Mouse (Mus musculus): ENCODE measurements around the gene Igsf21.
A peak's percentile ranks its signal among the peaks of the same experiment; 100 is the strongest.

Gene Igsf21

GRCm38 (mm10) chr4:140047807-140048362 lies 198.7 kb downstream of the Igsf21 start:
- no peak for DNase-seq (ENCODE audit: low spot score)

- no peak for DNase-seq (ENCODE audit: low spot score)
Observed at GRCm38 (mm10) chr4:140043953-140044352, 202.6 kb downstream of the Igsf21 start.

DNA sequence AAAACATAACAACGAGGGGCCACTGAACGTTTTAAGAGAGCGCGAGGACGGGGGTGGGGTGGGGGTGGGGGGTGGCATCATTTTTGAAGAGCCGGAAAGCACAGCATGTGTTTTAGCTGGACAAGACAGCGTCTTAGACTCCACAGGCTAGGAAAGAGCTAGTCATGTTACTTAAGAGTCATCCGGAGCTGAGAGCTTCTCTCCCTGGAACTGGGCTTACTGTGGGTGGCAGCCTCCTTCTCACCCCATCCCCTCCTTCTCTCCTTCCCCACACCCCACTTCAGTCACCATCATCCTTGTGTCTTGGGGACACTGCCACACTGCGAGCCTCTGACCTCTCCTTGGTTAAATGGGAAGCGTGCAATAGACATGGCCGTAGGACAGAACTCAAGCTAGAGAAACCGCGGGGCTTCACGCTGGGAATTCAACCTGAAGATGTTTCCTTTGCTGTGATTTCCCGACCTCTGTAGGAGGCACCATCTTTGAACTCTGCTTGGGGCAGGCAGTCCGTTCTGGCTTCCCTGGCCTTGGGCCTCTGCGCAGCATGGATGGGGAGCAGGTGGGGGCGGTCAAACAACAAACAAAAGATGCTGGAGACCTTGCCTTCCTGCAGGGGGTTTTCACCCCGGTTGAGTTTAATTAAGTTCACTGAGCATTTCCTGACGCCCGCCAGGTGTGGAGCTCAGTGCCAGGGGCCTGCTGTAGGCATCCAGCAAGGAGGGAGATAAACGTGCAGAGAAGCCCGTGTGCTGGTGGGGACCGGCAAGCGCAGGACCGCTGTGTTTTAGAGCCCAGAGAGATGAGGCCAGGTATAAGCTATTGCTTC lies 207.8 kb downstream of the Igsf21 start:
- DNase-seq (ENCODE audit: low spot score), result no peak

DNA sequence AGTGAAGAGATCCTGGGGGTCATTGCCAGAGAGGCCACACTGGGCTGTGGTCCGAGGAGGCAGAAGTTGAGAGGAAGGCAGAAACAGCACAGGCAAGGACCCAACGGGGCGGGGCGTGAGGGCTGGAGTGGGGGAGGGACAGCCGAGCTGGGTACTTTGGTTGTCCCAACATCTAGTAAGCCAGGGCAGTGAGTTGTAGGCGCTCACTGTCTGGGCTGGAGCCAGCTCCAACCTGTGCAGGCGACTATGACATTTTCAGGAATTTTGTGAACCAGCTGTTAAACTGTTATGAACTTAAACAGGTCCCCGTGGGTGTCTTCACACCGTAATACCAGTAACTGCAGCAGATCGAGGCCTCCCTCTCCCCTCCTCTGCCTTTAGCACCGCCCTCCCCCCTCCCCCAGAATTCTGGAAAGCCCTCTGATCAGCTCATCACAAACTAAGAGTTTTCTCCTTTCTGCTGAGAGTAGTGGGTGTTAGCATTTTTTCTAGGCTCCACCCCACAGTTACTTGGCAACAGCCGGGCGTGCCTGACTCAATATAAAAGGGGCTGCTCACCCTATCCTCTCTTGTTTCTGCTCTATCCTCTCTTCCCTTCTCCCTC lies 208.7 kb downstream of the Igsf21 start:
- peak; percentile 68 for DNase-seq (ENCODE audit: low spot score)

- no peak for DNase-seq (ENCODE audit: low spot score)
Observed at GRCm38 (mm10) chr4:140035232-140035631, 211.4 kb downstream of the Igsf21 start.

DNA sequence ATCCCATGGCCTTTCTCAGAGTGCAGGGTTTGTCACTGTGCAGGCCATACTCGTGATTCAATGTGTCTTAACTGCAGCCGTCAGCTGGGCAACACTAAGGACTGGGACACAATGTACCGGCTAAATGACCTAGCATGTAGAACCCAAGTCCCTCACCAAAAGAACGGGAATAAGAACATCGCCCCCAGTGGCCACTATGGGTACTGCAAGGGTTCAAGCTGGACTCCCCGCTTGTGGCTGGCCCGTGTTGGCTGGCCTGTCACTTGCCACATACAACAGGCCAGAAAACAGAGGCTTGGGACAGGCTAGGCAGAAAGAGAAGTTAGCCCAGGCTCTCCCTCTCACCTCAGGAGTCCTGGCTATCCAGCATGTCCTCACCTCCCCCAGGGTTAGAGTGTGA lies 213.2 kb downstream of the Igsf21 start:
- DNase-seq (ENCODE audit: low spot score), result peak; percentile 81

- peak; percentile 75 for DNase-seq (ENCODE audit: low spot score)
Observed at GRCm38 (mm10) chr4:140030415-140030814, 216.2 kb downstream of the Igsf21 start.

GRCm38 (mm10) chr4:140030040-140030386 lies 216.6 kb downstream of the Igsf21 start:
- peak; percentile 42 for DNase-seq (ENCODE audit: low spot score)

GRCm38 (mm10) chr4:140029324-140030039 lies 217.1 kb downstream of the Igsf21 start:
- DNase-seq (ENCODE audit: low spot score), result peak; percentile 35

GRCm38 (mm10) chr4:140023833-140024232 lies 222.8 kb downstream of the Igsf21 start:
- DNase-seq (ENCODE audit: low spot score), result no peak

GRCm38 (mm10) chr4:140015916-140016315 lies 230.7 kb downstream of the Igsf21 start:
- DNase-seq (ENCODE audit: low spot score), result no peak

DNA sequence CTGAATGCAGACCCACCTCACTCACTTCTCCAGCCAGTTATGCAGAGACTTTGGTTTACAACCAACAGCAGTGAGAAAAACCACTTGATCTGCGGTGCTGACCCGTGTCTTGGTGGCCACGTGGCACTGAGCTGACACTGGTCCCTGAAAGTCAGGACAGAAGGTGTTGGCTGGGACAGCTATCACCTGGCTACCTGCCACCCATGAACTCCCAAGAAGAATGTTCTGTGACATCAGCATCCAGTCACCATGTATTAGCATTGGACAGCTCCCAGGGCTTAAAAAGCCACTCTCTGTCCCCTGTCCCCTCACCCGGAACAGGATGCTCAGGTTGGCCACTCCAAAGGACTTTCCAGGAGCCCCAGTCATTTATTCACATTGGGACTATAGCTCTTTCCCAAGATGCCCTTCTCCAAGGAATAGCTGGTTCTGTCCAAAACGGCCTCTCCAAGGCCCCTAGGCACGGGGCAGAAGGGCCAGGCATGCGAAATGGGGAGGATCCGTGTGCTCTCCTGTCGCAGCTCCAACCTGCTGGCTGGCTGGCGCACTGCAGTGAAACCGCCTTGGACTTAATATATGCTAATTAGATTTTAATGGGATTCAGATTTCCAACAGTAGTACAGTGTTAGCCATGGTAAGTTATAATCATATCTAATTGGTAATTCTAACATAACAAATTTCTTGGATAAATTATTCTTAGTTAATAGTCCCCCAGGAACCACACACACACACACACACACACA lies 235.7 kb downstream of the Igsf21 start:
- DNase-seq (ENCODE audit: low spot score), result no peak

- peak; percentile 52 for DNase-seq (ENCODE audit: low spot score)
Observed at GRCm38 (mm10) chr4:140004932-140005331, 241.7 kb downstream of the Igsf21 start.

DNA sequence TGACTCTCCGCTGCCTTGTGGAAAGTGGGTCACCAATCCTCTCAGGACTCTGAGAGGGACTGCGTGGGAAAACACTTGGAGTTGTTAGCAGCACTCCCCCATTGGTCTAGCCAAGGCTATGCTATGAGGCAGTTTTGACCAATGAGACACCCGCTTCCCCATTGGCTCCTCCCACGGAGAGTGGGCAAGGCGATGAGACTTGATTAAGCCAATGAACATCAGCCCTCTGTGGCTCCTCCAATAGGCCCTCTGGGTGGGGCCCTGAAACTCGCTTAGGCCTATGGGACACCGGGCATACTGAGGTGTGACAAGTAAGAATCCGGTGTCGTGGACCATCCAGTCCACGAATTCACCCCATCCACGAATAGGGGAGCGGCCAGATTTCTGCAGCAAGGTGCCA lies 242.4 kb downstream of the Igsf21 start:
- DNase-seq (ENCODE audit: low spot score), result peak; percentile 82

DNA sequence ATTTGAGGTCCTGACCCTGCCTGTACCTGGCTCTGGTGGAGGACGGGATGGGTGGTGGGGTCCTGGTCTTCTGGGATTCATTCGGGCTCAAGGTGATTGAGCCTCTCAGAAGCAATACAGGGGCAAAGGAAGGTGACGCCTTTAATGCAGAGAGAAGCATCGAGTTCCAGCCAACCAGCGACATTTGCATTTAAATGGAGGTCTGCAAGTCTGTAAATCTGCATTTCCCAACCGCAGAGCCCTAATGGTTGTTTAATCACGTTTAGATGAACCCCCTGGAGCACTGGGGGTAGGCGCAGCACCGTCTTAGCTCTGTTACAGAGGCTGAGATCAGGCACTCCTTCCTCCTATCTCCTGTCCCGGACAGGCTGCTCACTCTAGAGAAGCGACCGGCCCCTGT lies 244.5 kb downstream of the Igsf21 start:
- DNase-seq (ENCODE audit: low spot score), result no peak

- DNase-seq (ENCODE audit: low spot score), result no peak
Observed at GRCm38 (mm10) chr4:140000911-140001310, 245.7 kb downstream of the Igsf21 start.

GRCm38 (mm10) chr4:139999033-139999432 lies 247.6 kb downstream of the Igsf21 start:
- DNase-seq (ENCODE audit: low spot score), result no peak

- DNase-seq (ENCODE audit: low spot score), result no peak
Observed at GRCm38 (mm10) chr4:139995659-139996058, 250.9 kb downstream of the Igsf21 start.

DNA sequence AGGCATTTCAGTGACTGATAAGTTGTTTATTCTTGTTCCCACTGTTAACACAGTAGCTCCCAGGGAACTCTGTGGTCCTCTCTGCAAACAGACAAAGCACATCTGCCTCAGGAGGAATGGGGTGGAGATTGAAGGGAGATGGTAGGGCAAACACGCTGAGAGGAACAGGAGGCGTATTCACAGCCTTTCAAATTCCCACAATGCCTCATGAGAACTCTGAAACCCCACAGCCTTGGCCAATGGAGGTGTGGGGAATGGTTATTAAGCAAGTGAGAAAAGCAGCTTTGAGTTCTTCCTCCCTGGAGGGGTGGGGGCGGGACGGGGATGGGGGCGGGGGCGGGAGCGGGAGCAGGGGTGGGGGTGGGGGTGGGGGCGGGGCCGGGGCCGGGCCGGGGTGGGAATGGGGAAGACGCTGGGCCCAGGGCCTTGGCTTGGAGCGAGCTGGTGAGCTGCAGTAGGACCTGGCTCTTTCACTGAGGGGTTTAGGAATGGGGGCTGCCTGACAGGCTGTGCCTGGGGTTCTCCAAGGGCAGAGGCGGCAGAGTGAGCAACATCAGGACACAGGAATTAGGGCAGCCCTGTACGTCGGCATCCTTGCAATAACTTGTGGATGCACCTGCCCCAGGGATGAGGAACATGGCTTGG lies 253.4 kb downstream of the Igsf21 start:
- DNase-seq (ENCODE audit: low spot score), result peak; percentile 81

- no peak for DNase-seq (ENCODE audit: low spot score)
Observed at GRCm38 (mm10) chr4:139986913-139987312, 259.7 kb downstream of the Igsf21 start.

DNA sequence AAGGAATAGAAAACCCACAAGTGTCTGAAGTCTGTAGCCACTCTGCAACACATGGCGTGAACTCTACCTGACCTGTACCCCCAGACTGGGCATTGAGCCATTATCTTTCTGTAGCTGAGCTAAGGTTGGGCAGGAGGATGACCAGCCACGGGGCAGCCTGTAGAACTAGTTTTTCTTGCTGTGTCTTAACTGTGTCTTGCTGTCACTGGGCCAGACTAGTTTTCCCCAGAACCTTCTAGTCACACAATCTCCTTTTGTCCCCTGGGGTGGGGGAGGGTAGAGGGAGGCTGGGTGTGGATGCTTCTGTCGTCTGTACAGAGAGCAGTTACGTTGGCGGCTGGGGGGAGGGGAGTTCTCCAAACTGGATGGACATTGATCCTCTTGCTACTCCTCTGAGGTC lies 267.9 kb downstream of the Igsf21 start:
- peak; percentile 41 for DNase-seq (ENCODE audit: low spot score)
